Mouse (Mus musculus): ENCODE results near the gene Selenoh. TPM values are rescaled to one million over a fixed set of nuclear protein-coding genes. Genes with fewer than 3 reads are reported as not detected.

Gene Selenoh
- total RNA-seq (2021), result 10 to 100 TPM; 26.2 to 29.6 TPM

- intact Hi-C loops (cut with DNase I), result no loop called here
- peak; percentile 73 to 75 for DNase-seq
Measured at GRCm38 (mm10) chr2:84670569-84670933, at the start of gene Selenoh. Gene Selenoh, minus strand, starts transcription at chr2:84670770.

- intact Hi-C loops (cut with DNase I), result loop anchor here (10.0 kb wide), 2 partner anchors 327 to 1073 kb away; partner anchors contain the start of genes Tnks1bp1 and Zc3h15
- no peak for DNase-seq
Measured at GRCm38 (mm10) chr2:84717357-84717756, 46.8 kb upstream of the Selenoh start.

GRCm38 (mm10) chr2:84716423-84717355 lies 46.1 kb upstream of the Selenoh start:
- no peak for DNase-seq
- intact Hi-C loops (cut with DNase I), result loop anchor here (1.0 to 10.0 kb wide), 3 partner anchors 10 to 1072 kb away; partner anchors contain the start of genes Tnks1bp1 and Zc3h15

- intact Hi-C loops (cut with DNase I), result loop anchor here (1.0 to 10.0 kb wide), 4 partner anchors 11 to 1071 kb away; partner anchors contain the start of genes Gm28635, Med19, Tmx2 and Tnks1bp1
Measured at GRCm38 (mm10) chr2:84715562-84716361, 45.2 kb upstream of the Selenoh start.

GRCm38 (mm10) chr2:84714811-84715561 lies 44.4 kb upstream of the Selenoh start, which contains the start of gene Zdhhc5:
Gene Zdhhc5, minus strand, starts transcription at chr2:84715180.
- DNase-seq, result peak; percentile 96 to 99
- intact Hi-C loops (cut with DNase I), result loop anchor here (2.0 to 10.0 kb wide), 3 partner anchors 36 to 1070 kb away; partner anchors contain the start of genes Gm28635, Med19, Tmx2 and Tnks1bp1

More at GRCm38 (mm10) chr2:84715562-84716361, 45.2 kb upstream of the Selenoh start:
- peak; percentile 65 to 83 for DNase-seq

- intact Hi-C loops (cut with DNase I), result loop anchor here (2.0 to 10.0 kb wide), 3 partner anchors 36 to 1070 kb away; partner anchors contain the start of genes Gm28635, Med19, Tmx2 and Tnks1bp1
- no peak for DNase-seq
Measured at GRCm38 (mm10) chr2:84714422-84714810, 43.8 kb upstream of the Selenoh start.

- no peak for DNase-seq
- intact Hi-C loops (cut with DNase I), result loop anchor here (10.0 kb wide), 2 partner anchors 333 to 1067 kb away; partner anchors contain the start of genes Tnks1bp1 and Zc3h15
Measured at GRCm38 (mm10) chr2:84711898-84712297, 41.3 kb upstream of the Selenoh start.

GRCm38 (mm10) chr2:84707523-84707922 lies 37.0 kb upstream of the Selenoh start:
- no peak for DNase-seq
- intact Hi-C loops (cut with DNase I), result no loop called here

GRCm38 (mm10) chr2:84705295-84705694 lies 34.7 kb upstream of the Selenoh start:
- no peak for DNase-seq
- intact Hi-C loops (cut with DNase I), result no loop called here

GRCm38 (mm10) chr2:84704329-84704728 lies 33.8 kb upstream of the Selenoh start:
- intact Hi-C loops (cut with DNase I), result no loop called here
- no peak for DNase-seq

- intact Hi-C loops (cut with DNase I), result no loop called here
Measured at GRCm38 (mm10) chr2:84703497-84703896, 32.9 kb upstream of the Selenoh start.

GRCm38 (mm10) chr2:84695007-84695695 lies 24.6 kb upstream of the Selenoh start:
- no peak for DNase-seq
- intact Hi-C loops (cut with DNase I), result no loop called here

More at GRCm38 (mm10) chr2:84703497-84703896, 32.9 kb upstream of the Selenoh start:
- DNase-seq, result no peak

- no peak for DNase-seq
- intact Hi-C loops (cut with DNase I), result no loop called here
Measured at GRCm38 (mm10) chr2:84690050-84690449, 19.5 kb upstream of the Selenoh start.

- DNase-seq, result no peak
- intact Hi-C loops (cut with DNase I), result no loop called here
Measured at GRCm38 (mm10) chr2:84688080-84688844, 17.7 kb upstream of the Selenoh start.

GRCm38 (mm10) chr2:84682605-84683183 lies 12.1 kb upstream of the Selenoh start:
- DNase-seq, result no peak
- intact Hi-C loops (cut with DNase I), result no loop called here

- intact Hi-C loops (cut with DNase I), result loop anchor here (2.0 to 5.0 kb wide), 2 partner anchors 36 to 118 kb away; partner anchors contain the start of genes Ube2l6 and Zdhhc5
- no peak for DNase-seq
Measured at GRCm38 (mm10) chr2:84679016-84679415, 8.4 kb upstream of the Selenoh start, which contains the start of gene Tmx2. Gene Tmx2, minus strand, starts transcription at chr2:84679140.

GRCm38 (mm10) chr2:84677968-84678880 lies 7.7 kb upstream of the Selenoh start, which contains the start of the genes Gm28635 and Med19:
Gene Gm28635, minus strand, starts transcription at chr2:84678041.
Gene Med19, plus strand, starts transcription at chr2:84678402.
- peak; percentile 86 to 87 for DNase-seq
- intact Hi-C loops (cut with DNase I), result loop anchor here (2.0 to 5.0 kb wide), 2 partner anchors 37 to 119 kb away; partner anchors contain the start of genes Ube2l6 and Zdhhc5
